Mouse (Mus musculus): ENCODE data around the gene Pds5b. TPM values are rescaled to one million over a fixed set of nuclear protein-coding genes. Genes with fewer than 3 reads are reported as not detected.
"Not testable (repeated sequence)": the region's sequence is repeated elsewhere in the genome, so short reads cannot be mapped to it uniquely, and the experiment has no call there.

The Pds5b gene
- polyA plus RNA-seq (2016; fragmentation: Nextera tagmentation; extraction: Ambion mirVana), result 46.6 and 46.8 TPM in 2 replicates

GRCm38 (mm10) chr5:150673153-150673835 is at the start of gene Pds5b:
TSS of gene Pds5b (plus strand) at chr5:150673739.
- Histone ChIP-seq H3K9ac (peak within 1 kb of the TSS; percentile 94), H3K27me3 (no peaks in the 10 kb centered on the region), H3K4me2 (replicated peaks) (peak within 1 kb of the TSS; percentile 53), H3K9me3 (no peaks in the 10 kb centered on the region), H3K27ac (peak within 1 kb of the TSS; percentile 98), H3K36me3 (no peaks in the 10 kb centered on the region), H3K4me3 (peak within 1 kb of the TSS; percentile 92), H3K4me1 (peaks cover 11% of the 10 kb centered on the region)
- ATAC-seq (ENCODE audit: insufficient number of reproducible peaks, insufficient read depth, low FRiP score, low TSS enrichment), result peak; percentile 95
- WGBS, result 14% methylated on average over 48 of the region's 49 CpGs

- no peak for ATAC-seq (ENCODE audit: insufficient number of reproducible peaks, insufficient read depth, low FRiP score, low TSS enrichment)
- H3K4me2 ChIP-seq (replicated peaks), result no peak overlapping the region
- no peaks in the 10 kb centered on the region for H3K4me1 ChIP-seq
- no peaks in the 10 kb centered on the region for H3K36me3 ChIP-seq
- H3K9ac ChIP-seq, result no peak overlapping the region
- H3K9me3 ChIP-seq, result no peaks in the 10 kb centered on the region
- WGBS, result 92% methylated on average over 7 of the region's 7 CpGs
- no peak overlapping the region for H3K4me3 ChIP-seq
- no peaks in the 10 kb centered on the region for H3K27me3 ChIP-seq
- H3K27ac ChIP-seq, result no peak overlapping the region
Measured at GRCm38 (mm10) chr5:150625528-150625927, 48.0 kb upstream of the Pds5b start.

GRCm38 (mm10) chr5:150629272-150629671 is 44.3 kb upstream of the Pds5b start:
- no peaks in the 10 kb centered on the region; the same call in 1 of the 2 replicates for H3K36me3 ChIP-seq
- no peak overlapping the region for H3K4me2 ChIP-seq (replicated peaks)
- no peak for ATAC-seq (ENCODE audit: insufficient number of reproducible peaks, insufficient read depth, low FRiP score, low TSS enrichment)
- H3K9ac ChIP-seq, result no peak overlapping the region
- H3K4me1 ChIP-seq, result no peaks in the 10 kb centered on the region
- H3K27me3 ChIP-seq, result no peaks in the 10 kb centered on the region
- no peaks in the 10 kb centered on the region for H3K9me3 ChIP-seq
- whole genome bisulfite sequencing, result 90% methylated on average over 1 of the region's 1 CpGs
- no peak overlapping the region for H3K4me3 ChIP-seq
- no peak overlapping the region for H3K27ac ChIP-seq

GRCm38 (mm10) chr5:150629692-150630091 is 43.8 kb upstream of the Pds5b start:
- no peaks in the 10 kb centered on the region for H3K9me3 ChIP-seq
- H3K4me2 ChIP-seq (replicated peaks), result no peak overlapping the region
- peaks cover 2% of the 10 kb centered on the region for H3K36me3 ChIP-seq
- no peak overlapping the region for H3K4me3 ChIP-seq
- H3K27me3 ChIP-seq, result no peaks in the 10 kb centered on the region
- WGBS, result 90% methylated on average over 2 of the region's 2 CpGs
- H3K9ac ChIP-seq, result no peak overlapping the region
- no peak overlapping the region for H3K27ac ChIP-seq
- ATAC-seq (ENCODE audit: insufficient number of reproducible peaks, insufficient read depth, low FRiP score, low TSS enrichment), result no peak
- no peaks in the 10 kb centered on the region for H3K4me1 ChIP-seq

GRCm38 (mm10) chr5:150641440-150641839 is 32.1 kb upstream of the Pds5b start:
- H3K9me3 ChIP-seq, result no peaks in the 10 kb centered on the region
- H3K4me1 ChIP-seq, result no peaks in the 10 kb centered on the region
- no peak overlapping the region for H3K4me2 ChIP-seq (replicated peaks)
- H3K36me3 ChIP-seq, result peaks cover 30% of the 10 kb centered on the region; the same call in 1 of the 2 replicates
- no peak overlapping the region for H3K9ac ChIP-seq
- 91% methylated on average over 3 of the region's 3 CpGs for WGBS
- no peak overlapping the region for H3K27ac ChIP-seq
- H3K4me3 ChIP-seq, result no peak overlapping the region
- H3K27me3 ChIP-seq, result no peaks in the 10 kb centered on the region
- no peak for ATAC-seq (ENCODE audit: insufficient number of reproducible peaks, insufficient read depth, low FRiP score, low TSS enrichment)

GRCm38 (mm10) chr5:150643390-150643789 is 30.1 kb upstream of the Pds5b start:
- H3K4me1 ChIP-seq; H3K9ac ChIP-seq; ATAC-seq (ENCODE audit: insufficient number of reproducible peaks, insufficient read depth, low FRiP score, low TSS enrichment); H3K4me3 ChIP-seq; H3K27me3 ChIP-seq; H3K27ac ChIP-seq; H3K9me3 ChIP-seq; H3K4me2 ChIP-seq (replicated peaks): not testable (repeated sequence)
- peaks cover 28% of the 10 kb centered on the region; the same call in 1 of the 2 replicates for H3K36me3 ChIP-seq
- WGBS, result 97% methylated on average over 4 of the region's 4 CpGs

GRCm38 (mm10) chr5:150644926-150645325 is 28.6 kb upstream of the Pds5b start:
- H3K4me1 ChIP-seq, result no peaks in the 10 kb centered on the region
- H3K9ac ChIP-seq, result no peak overlapping the region
- 90% methylated on average over 4 of the region's 4 CpGs for WGBS
- no peaks in the 10 kb centered on the region for H3K27me3 ChIP-seq
- H3K4me2 ChIP-seq (replicated peaks), result no peak overlapping the region
- ATAC-seq (ENCODE audit: insufficient number of reproducible peaks, insufficient read depth, low FRiP score, low TSS enrichment), result no peak
- H3K27ac ChIP-seq, result no peak overlapping the region
- H3K36me3 ChIP-seq, result peaks cover 39% of the 10 kb centered on the region
- H3K4me3 ChIP-seq, result no peak overlapping the region
- no peaks in the 10 kb centered on the region for H3K9me3 ChIP-seq

- Histone ChIP-seq H3K36me3 (peaks cover 23% of the 10 kb centered on the region), H3K9ac (no peak overlapping the region), H3K4me3 (no peak overlapping the region), H3K4me2 (replicated peaks) (no peak overlapping the region), H3K9me3 (no peaks in the 10 kb centered on the region), H3K4me1 (no peaks in the 10 kb centered on the region), H3K27ac (no peak overlapping the region), H3K27me3 (no peaks in the 10 kb centered on the region)
- ATAC-seq (ENCODE audit: insufficient number of reproducible peaks, insufficient read depth, low FRiP score, low TSS enrichment), result no peak
- WGBS, result 85% methylated on average over 2 of the region's 2 CpGs
Measured at GRCm38 (mm10) chr5:150652578-150652977, 21.0 kb upstream of the Pds5b start.

- Histone ChIP-seq H3K27ac (no peak overlapping the region), H3K27me3 (no peaks in the 10 kb centered on the region), H3K9me3 (no peaks in the 10 kb centered on the region), H3K9ac (no peak overlapping the region), H3K4me2 (replicated peaks) (no peak overlapping the region), H3K4me1 (no peaks in the 10 kb centered on the region), H3K36me3 (peaks cover 12% of the 10 kb centered on the region; the same call in 1 of the 2 replicates), H3K4me3 (no peak overlapping the region)
- ATAC-seq (ENCODE audit: insufficient number of reproducible peaks, insufficient read depth, low FRiP score, low TSS enrichment), result no peak
Measured at GRCm38 (mm10) chr5:150654548-150654947, 19.0 kb upstream of the Pds5b start.

- H3K4me1 ChIP-seq; H3K4me3 ChIP-seq; H3K9me3 ChIP-seq; H3K4me2 ChIP-seq (replicated peaks); H3K27me3 ChIP-seq; H3K27ac ChIP-seq; H3K9ac ChIP-seq; ATAC-seq (ENCODE audit: insufficient number of reproducible peaks, insufficient read depth, low FRiP score, low TSS enrichment): not testable (repeated sequence)
- H3K36me3 ChIP-seq, result peaks cover 22% of the 10 kb centered on the region
- WGBS, result 97% methylated on average over 6 of the region's 6 CpGs
Measured at GRCm38 (mm10) chr5:150659425-150659824, 14.1 kb upstream of the Pds5b start.

- not testable (repeated sequence) for H3K27ac ChIP-seq; H3K9ac ChIP-seq; H3K4me2 ChIP-seq (replicated peaks); H3K27me3 ChIP-seq; H3K4me3 ChIP-seq; H3K4me1 ChIP-seq; ATAC-seq (ENCODE audit: insufficient number of reproducible peaks, insufficient read depth, low FRiP score, low TSS enrichment); H3K9me3 ChIP-seq
- H3K36me3 ChIP-seq, result peaks cover 22% of the 10 kb centered on the region
- WGBS, result 94% methylated on average over 3 of the region's 3 CpGs
Measured at GRCm38 (mm10) chr5:150660296-150660695, 13.2 kb upstream of the Pds5b start.

- H3K4me1 ChIP-seq; ATAC-seq (ENCODE audit: insufficient number of reproducible peaks, insufficient read depth, low FRiP score, low TSS enrichment); H3K9ac ChIP-seq; H3K4me3 ChIP-seq; H3K27ac ChIP-seq; H3K27me3 ChIP-seq; H3K9me3 ChIP-seq: not testable (repeated sequence)
- 92% methylated on average over 7 of the region's 7 CpGs for WGBS
- H3K4me2 ChIP-seq (replicated peaks), result 0 out of 2 replicates have a peak overlapping the region, but pooled peaks have one; percentile 7
- peaks cover 18% of the 10 kb centered on the region for H3K36me3 ChIP-seq
Measured at GRCm38 (mm10) chr5:150663926-150664325, 9.6 kb upstream of the Pds5b start.

Measured in embryonic facial prominence, embryonic 12.5 days (tissue).